Mouse (Mus musculus): ENCODE data around the gene Camk1g.

Gene Camk1g

GRCm38 (mm10) chr1:193376478-193377134 is 6.5 kb upstream of the Camk1g start:
- in situ Hi-C loops (cut with MboI, MseI): loop anchor here (5.0 kb wide), 1 partner anchor 169 kb away; the partner anchor contains the start of gene Lamb3

GRCm38 (mm10) chr1:193373906-193374413 is 3.9 kb upstream of the Camk1g start:
- in situ Hi-C loops (cut with MboI, MseI): no loop called here

DNA sequence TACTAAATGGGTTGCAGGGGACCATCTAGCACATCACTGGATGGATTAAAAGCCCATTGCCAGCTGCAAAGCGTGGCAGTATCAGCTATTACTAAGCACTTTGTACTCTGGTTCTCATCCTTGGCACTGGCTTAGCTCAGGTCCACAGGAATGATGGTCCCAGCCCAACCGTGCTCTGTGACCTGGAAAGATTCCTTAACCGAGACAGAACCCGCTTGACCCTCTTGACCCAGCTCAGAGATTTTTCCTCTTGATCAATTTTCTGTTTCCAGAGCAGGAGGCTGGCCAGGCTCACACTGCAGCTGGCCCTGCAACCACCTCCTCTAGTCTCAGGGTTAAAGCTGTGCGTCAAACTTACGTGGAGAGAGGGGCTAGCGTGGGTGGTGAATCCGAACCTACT is 1.0 kb downstream of the Camk1g start:
- in situ Hi-C loops (cut with MboI, MseI): no loop called here

DNA sequence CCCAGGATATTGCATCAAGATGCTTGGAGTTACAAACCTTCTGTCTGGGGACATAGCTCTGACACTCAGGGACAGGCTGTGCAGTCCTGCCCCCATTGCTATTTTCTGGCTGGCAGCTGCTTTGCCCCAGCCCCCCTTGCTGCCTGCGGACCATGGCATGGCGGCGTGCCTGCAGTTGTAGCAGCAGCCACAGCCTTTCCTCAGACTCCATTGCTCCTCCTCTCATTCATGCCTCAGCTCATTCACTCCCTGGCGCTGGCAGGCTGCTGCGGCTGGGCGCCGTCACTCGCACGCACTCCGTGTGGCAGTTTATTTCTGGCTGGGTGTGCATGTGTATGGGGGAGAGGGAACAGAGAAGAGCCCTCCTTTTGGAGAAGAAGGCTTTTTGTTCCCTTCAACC is 2.0 kb downstream of the Camk1g start:
- in situ Hi-C loops (cut with MboI, MseI): no loop called here

- in situ Hi-C loops (cut with MboI, MseI): no loop called here
Observed at GRCm38 (mm10) chr1:193363801-193364231, 6.3 kb downstream of the Camk1g start.

- in situ Hi-C loops (cut with MboI, MseI): no loop called here
Observed at GRCm38 (mm10) chr1:193362078-193362477, 8.0 kb downstream of the Camk1g start.

GRCm38 (mm10) chr1:193361181-193361580 is 8.9 kb downstream of the Camk1g start:
- in situ Hi-C loops (cut with MboI, MseI): no loop called here

DNA sequence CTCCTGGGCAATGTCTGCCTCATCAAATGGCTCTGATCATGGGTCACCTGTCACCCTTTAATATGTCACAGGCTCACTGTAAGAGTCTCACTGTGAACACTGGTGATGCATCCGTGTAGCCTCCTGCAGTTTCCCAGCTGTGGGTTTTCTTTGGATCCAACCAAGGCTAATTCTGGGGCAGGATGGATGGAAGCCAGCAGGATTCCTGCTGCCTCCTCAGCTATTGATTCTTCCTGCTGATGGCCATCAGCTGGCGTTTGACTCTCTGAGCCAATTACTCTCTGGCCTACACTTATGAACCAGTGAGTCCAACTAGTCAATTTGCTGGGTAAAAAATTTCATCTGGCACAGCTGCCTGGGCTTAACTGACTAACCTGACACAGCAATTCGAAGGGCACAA is 10.9 kb downstream of the Camk1g start:
- in situ Hi-C loops (cut with MboI, MseI): no loop called here

DNA sequence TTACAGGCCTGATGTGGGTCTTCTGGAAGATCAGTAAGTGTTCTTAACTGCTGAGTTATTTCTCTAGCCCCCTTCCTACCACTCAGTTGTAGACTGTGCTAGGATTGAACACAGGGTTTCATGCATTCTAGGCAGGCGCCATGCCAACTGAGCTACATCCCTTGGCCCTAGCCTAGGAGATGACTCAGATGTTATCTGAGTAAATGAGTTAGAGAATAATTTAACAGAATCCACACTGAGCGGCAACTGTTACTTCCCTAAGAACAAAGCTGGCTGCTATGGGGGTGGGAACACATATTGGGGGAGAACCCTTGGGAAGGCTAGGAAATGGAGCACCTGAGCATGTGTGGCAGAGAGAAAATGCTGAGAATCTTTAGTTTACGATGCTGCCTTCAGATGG is 18.5 kb downstream of the Camk1g start:
- in situ Hi-C loops (cut with MboI, MseI): no loop called here

DNA sequence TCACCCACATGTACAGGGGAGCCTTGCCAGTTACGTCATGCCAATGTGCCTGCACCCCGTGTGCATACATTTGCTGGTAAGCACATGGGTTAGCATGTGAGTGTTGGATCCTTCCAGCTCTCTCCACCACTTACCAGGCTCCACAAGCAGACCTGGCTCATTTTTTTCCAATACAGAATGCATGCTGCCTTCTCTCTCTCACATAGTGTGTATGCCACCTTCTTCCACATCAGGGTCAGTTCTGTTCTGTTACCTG is 19.6 kb downstream of the Camk1g start:
- in situ Hi-C loops (cut with MboI, MseI): no loop called here

DNA sequence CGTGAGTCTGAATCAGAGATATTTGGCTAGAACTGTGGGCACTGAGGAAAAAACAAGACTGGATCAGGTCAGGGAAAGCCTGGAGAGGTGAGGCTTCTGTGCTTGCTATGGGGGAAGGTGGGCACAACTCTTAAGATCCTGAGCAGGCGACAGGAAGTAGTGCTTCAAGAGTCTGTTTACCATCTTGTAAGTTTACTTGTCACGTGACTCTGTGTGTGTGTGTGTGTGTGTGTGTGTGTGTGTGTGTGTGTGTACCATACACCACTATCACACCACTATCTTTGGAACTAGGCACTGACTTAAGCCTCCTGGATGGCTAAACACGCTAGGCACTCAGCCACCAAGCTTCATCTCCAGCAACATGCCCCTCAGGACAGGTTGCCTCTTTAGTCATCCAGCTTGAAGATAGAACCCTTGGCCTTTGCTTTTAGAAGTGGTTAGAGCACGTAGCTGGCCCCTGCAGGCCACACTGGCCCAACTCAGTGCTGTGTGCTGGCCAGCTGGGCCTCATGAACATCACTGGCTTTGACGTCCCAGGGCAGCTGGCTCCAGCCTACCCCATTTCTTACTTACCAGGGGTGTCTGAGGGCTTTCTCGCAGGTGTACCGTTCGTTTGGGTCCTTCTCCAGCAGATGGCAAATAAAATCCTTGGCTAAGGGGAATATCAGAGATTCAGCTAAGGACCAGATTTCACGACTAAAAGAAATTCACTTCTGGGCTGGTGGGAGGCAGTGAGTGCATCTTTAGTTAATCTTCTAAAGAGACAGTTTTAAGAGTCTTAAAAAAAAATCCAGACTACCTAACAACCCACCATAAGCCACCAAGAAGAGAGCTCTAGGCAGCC is 20.2 kb downstream of the Camk1g start:
- in situ Hi-C loops (cut with MboI, MseI): no loop called here

- in situ Hi-C loops (cut with MboI, MseI): no loop called here
Observed at GRCm38 (mm10) chr1:193348261-193348962, 21.7 kb downstream of the Camk1g start.

DNA sequence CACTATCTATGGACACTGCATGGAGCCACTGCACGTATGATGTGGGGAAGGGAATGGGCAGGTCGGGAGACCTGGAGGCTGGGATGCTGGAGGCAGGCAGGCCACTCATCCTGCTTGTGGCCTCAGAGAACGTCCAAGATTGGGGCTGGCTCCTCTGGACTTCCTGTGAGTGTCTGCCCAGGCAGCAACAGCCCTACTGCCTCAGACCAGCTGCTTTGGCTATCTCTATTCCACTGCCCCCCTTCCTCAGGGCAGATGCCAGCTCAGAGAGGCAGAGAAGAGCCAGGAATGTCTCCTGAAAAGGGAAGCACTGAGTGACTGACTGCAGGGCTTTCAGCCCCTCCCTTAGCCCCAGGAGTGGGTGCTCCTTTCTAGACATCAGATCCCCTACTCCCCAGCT is 23.2 kb downstream of the Camk1g start:
- in situ Hi-C loops (cut with MboI, MseI): no loop called here

GRCm38 (mm10) chr1:193344976-193345375 is 25.1 kb downstream of the Camk1g start:
- in situ Hi-C loops (cut with MboI, MseI): no loop called here

DNA sequence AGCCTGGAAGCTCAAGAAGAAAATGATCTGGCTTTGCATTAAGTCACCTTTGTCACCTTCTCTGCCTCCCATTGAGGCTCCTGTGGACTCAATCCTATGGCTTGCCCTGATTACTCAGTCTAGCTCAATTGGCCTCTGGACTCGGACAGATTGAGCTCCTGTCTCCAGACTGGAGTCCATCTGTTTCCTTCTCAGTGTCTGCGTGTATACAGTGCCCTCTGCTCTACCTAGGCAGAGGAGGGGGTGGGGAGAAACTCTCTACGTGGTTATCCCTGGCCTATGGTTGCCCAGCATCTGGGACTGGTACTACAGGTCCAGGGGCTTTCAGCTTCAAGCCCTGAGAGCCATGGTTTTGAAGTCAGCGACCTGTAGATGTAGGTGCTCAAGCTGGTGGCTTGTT is 26.2 kb downstream of the Camk1g start:
- in situ Hi-C loops (cut with MboI, MseI): no loop called here

- in situ Hi-C loops (cut with MboI, MseI): no loop called here
Observed at GRCm38 (mm10) chr1:193342198-193342946, 27.7 kb downstream of the Camk1g start.

- in situ Hi-C loops (cut with MboI, MseI): no loop called here
Observed at GRCm38 (mm10) chr1:193338363-193338995, 31.6 kb downstream of the Camk1g start.

GRCm38 (mm10) chr1:193337787-193338310 is 32.2 kb downstream of the Camk1g start:
- in situ Hi-C loops (cut with MboI, MseI): no loop called here

DNA sequence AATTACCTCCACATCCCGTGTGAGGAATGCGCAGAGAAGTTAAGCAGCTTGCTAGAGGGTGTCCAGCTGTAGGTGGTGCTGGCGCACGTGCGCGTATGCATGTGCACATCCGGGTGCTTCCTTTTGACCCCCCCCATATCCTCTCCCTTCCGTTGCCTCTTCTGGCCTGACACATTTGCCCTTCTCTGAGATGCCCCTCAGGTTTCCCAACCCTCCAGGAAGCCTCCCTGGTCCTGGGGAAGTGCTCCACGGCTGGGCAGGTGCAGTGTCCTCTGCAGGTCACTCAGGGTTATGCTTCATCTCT is 33.1 kb downstream of the Camk1g start:
- in situ Hi-C loops (cut with MboI, MseI): no loop called here

GRCm38 (mm10) chr1:193336122-193337017 is 33.7 kb downstream of the Camk1g start:
- in situ Hi-C loops (cut with MboI, MseI): no loop called here
